Mouse (Mus musculus) stomach, embryonic 14.5 days (tissue): ENCODE results near the gene Cideb. TPM values are rescaled to one million over a fixed set of nuclear protein-coding genes. Genes with fewer than 3 reads are reported as not detected.

ENCODE experiments used
- ATAC-seq: fragments of 200-750 bp; cut with Nextera tagmentation; 2 replicates; pipeline ENCODE4 v1.8.0; 2017; ENCODE audit warnings: low read depth, moderate TSS enrichment; ENCODE audit not compliant: insufficient number of reproducible peaks, insufficient read depth, low FRiP score
- H3K27ac ChIP-seq: fragments of 300-500 bp; sonication (generic); 2 replicates; pipeline ENCODE4 v1.5.1; 2014; ENCODE audit warnings: mild to moderate bottlenecking, low read length, moderate library complexity, mixed read lengths
- H3K27me3 ChIP-seq: fragments of 300-500 bp; sonication (generic); 2 replicates; pipeline ENCODE4 v1.6.1; 2014; ENCODE audit warnings: low read length, control low read depth, mixed read lengths; ENCODE audit not compliant: control insufficient read depth, insufficient read depth
- H3K36me3 ChIP-seq: fragments of 300-500 bp; sonication (generic); 2 replicates; pipeline ENCODE4 v1.6.1; 2014; ENCODE audit warnings: mild to moderate bottlenecking, control low read depth, low read length, moderate library complexity, mixed read lengths; ENCODE audit not compliant: control insufficient read depth, insufficient read depth
- H3K4me1 ChIP-seq: fragments of 300-500 bp; sonication (generic); 2 replicates; pipeline ENCODE4 v1.6.1; 2014; ENCODE audit warnings: low read length, control low read depth, mixed read lengths; ENCODE audit not compliant: control insufficient read depth, insufficient read depth
- H3K4me2 ChIP-seq: fragments of 300-500 bp; sonication (generic); replicated peaks from 2 replicates; pipeline ENCODE4 v1.6.1; 2014; ENCODE audit warnings: low read depth, low read length, control low read depth
- H3K4me3 ChIP-seq: fragments of 300-500 bp; sonication (generic); 2 replicates; pipeline ENCODE4 v1.5.1; 2014; ENCODE audit warnings: low read depth, low read length, control low read depth
- H3K9ac ChIP-seq: fragments of 300-500 bp; sonication (generic); replicated peaks from 2 replicates; pipeline ENCODE4 v1.6.1; 2014; ENCODE audit warnings: low read depth, mild to moderate bottlenecking, control low read depth, low read length, moderate library complexity, mixed read lengths
- H3K9me3 ChIP-seq: fragments of 300-500 bp; sonication (generic); 2 replicates; pipeline ENCODE4 v1.6.1; 2016; ENCODE audit warnings: low read depth, low read length, control low read depth; ENCODE audit not compliant: control insufficient read depth
- WGBS: fragments of 180-500 bp; shearing (Covaris S2); extraction: QIAGEN DNeasy Blood & Tissue Kit; methylation state at CpG from one replicate; pipeline ENCODE4 v1.1.7; 2014; 5-methylcytosine and 5-hydroxymethylcytosine counted together
- polyA plus RNA-seq: library from polyadenylated mRNA; unstranded; fragments of >200 nt; fragmentation: Nextera tagmentation; extraction: Ambion mirVana; gene quantifications from 2 replicates; pipeline ENCODE4 v1.2.1, GENCODE M21; 2014

The Cideb gene
- polyA plus RNA-seq, 1 experiment from 2014 or later: 2.6 TPM

DNA sequence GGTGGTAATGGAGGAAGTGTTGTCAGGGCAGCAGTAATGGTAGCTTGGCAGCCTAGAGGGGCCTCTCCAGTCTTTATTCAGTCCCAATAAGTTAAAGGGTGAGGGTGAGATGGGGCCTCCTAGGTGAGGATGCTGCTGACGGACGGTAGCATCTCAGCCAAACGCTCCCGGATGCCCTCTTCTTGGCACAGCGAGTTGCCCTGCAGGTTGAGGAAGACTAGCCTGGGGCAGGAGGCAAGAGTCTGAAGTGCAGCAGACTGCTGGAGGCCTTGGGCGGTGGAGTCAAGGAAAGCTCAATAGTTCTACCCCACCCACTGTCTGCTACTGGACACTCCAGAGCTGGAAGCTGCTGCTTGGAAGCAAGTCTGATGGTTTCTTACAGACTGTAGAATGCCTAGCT lies 42.0 kb downstream of the Cideb start:
- H3K27me3 ChIP-seq: no peaks in the 10 kb centered on the region
- peak overlapping the region; percentile 28; the same call in 1 of the 2 replicates for H3K27ac ChIP-seq
- H3K9ac ChIP-seq: no peak overlapping the region
- no peaks in the 10 kb centered on the region for H3K9me3 ChIP-seq
- H3K36me3 ChIP-seq: peaks cover 16% of the 10 kb centered on the region
- ATAC-seq: no peak
- no peak overlapping the region for H3K4me3 ChIP-seq
- no peaks in the 10 kb centered on the region; the same call in 1 of the 2 replicates for H3K4me1 ChIP-seq
- H3K4me2 ChIP-seq: no peak overlapping the region
- 86% methylated on average over 6 of the region's 6 CpGs for WGBS

DNA sequence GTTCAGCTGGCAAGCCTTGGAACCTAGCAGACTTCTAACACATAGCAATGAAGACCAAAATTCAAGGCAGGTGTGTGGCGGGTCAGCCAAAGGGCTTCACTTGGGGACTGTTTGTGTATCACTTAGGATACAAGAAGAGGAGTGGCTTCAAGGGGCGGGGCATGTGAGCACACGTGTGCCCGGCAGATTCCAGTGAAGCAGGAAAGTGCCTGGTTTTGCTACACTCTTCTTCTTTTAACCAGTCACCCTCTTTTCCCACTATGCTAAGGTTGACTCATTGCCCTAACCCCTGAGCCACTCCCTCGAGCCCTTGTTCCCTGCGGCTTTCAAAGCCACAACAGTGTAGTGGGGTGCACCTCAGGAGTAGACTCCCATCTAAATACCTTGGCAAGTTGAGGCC lies 43.4 kb downstream of the Cideb start:
- no peak overlapping the region for H3K27ac ChIP-seq
- ATAC-seq: peak; percentile 73

DNA sequence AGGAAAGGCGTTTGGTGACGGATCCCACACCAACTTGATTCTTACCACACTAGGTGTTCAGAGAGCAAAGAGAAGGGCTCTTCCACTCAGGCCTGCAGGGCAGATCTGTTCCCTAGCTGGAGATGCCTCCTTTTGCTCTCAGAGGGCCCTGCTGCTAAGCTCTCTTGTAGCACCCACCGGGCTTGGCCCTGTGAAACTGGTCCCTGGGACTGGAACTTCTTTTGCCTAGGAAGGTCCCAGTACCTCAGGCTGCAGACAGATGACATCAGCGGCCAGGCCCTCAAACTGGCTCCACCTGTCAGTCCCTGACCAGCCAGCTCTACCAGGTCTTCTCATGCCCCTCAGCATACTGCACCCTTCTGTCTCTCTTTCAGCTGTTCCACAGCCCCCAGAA lies 44.5 kb downstream of the Cideb start, which contains the start of gene Tgm1:
Gene Tgm1, minus strand, starts transcription at position 198 of the 394 bp plus-strand sequence.
- peak within 1 kb of the TSS; percentile 40; the same call in 1 of the 2 replicates for H3K27ac ChIP-seq
- H3K4me3 ChIP-seq: peak within 1 kb of the TSS; percentile 18; the same call in 1 of the 2 replicates
- H3K9me3 ChIP-seq: no peaks in the 10 kb centered on the region
- peak within 1 kb of the TSS; percentile 41 for H3K4me2 ChIP-seq
- no peaks in the 10 kb centered on the region; the same call in 1 of the 2 replicates for H3K4me1 ChIP-seq
- no peaks in the 10 kb centered on the region for H3K27me3 ChIP-seq
- H3K36me3 ChIP-seq: peaks cover 16% of the 10 kb centered on the region
- 26% methylated on average over 4 of the region's 4 CpGs for WGBS
- H3K9ac ChIP-seq: 0 out of 2 replicates have a peak within 1 kb of the TSS, but pooled peaks have one; percentile 10
- ATAC-seq: no peak

More for the DNA sequence above, 43.4 kb downstream of the Cideb start:
- Histone ChIP-seq H3K9me3 (no peaks in the 10 kb centered on the region), H3K36me3 (peaks cover 16% of the 10 kb centered on the region), H3K4me2 (no peak overlapping the region), H3K9ac (no peak overlapping the region), H3K4me1 (no peaks in the 10 kb centered on the region; the same call in 1 of the 2 replicates), H3K4me3 (no peak overlapping the region), H3K27me3 (no peaks in the 10 kb centered on the region)
- 27% methylated on average over 6 of the region's 6 CpGs for WGBS

DNA sequence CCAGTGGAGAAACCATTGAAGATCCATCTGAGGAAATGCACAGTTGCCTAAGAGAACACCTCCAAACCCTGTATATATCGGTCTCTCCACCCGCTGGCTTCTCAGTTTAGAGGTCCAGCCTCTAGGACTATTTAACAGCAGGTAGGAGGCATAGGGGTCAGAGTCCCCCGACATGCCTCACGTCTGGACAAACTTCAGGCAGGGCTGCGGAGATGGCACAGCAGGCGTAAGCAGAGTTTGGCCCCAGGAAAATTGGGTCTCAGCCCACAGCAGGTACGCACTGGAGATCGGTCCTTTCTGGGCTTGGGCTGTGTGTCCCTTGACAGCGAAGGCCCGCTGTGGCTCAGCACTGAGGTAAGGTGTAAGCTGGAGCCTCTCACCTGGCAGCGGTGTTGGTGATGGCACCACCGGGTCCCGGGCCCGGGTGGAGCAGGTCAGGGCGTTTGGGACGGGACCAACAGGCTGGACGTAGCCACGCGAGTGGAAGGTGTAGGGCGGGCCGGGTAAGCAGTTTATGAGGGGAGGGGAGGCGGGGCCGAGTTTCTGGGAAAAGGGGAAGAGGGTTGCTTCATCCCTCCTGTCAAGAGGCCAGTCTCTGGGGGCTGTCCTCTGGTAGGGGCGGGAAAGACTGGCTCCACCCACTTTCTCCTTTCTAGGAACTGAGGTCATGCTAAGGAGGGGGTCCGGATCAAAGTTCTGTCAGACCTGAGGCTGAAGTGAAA lies 45.1 kb downstream of the Cideb start:
- H3K27ac ChIP-seq: peak overlapping the region; percentile 40; the same call in 1 of the 2 replicates
- 15% methylated on average over 25 of the region's 25 CpGs for WGBS
- 0 out of 2 replicates have a peak overlapping the region, but pooled peaks have one; percentile 10 for H3K9ac ChIP-seq
- peak overlapping the region; percentile 18; the same call in 1 of the 2 replicates for H3K4me3 ChIP-seq
- H3K27me3 ChIP-seq: no peaks in the 10 kb centered on the region
- H3K9me3 ChIP-seq: no peaks in the 10 kb centered on the region
- no peaks in the 10 kb centered on the region; the same call in 1 of the 2 replicates for H3K4me1 ChIP-seq
- 0 out of 2 replicates have a peak, but pooled peaks have one; percentile 17 for ATAC-seq
- peaks cover 10% of the 10 kb centered on the region for H3K36me3 ChIP-seq
- peak overlapping the region; percentile 41 for H3K4me2 ChIP-seq

- H3K9ac ChIP-seq: no peak overlapping the region
These were observed 46.5 kb downstream of the Cideb start for GRCm38 (mm10) chr14:55711786-55712185.

GRCm38 (mm10) chr14:55709509-55709908 lies 48.7 kb downstream of the Cideb start:
- WGBS: 74% methylated on average over 4 of the region's 4 CpGs
- H3K4me2 ChIP-seq: no peak overlapping the region

More at GRCm38 (mm10) chr14:55711786-55712185, 46.5 kb downstream of the Cideb start:
- H3K9me3 ChIP-seq: no peaks in the 10 kb centered on the region
- no peaks in the 10 kb centered on the region; the same call in 1 of the 2 replicates for H3K4me1 ChIP-seq
- H3K4me2 ChIP-seq: 0 out of 2 replicates have a peak overlapping the region, but pooled peaks have one; percentile 7
- no peak overlapping the region for H3K4me3 ChIP-seq
- peak overlapping the region; percentile 7; the same call in 1 of the 2 replicates for H3K27ac ChIP-seq
- H3K36me3 ChIP-seq: 0 out of 2 replicates have a peak, but pooled peaks cover 4% of the 10 kb centered on the region
- no peaks in the 10 kb centered on the region for H3K27me3 ChIP-seq
- ATAC-seq: no peak
- 82% methylated on average over 7 of the region's 7 CpGs for WGBS

DNA sequence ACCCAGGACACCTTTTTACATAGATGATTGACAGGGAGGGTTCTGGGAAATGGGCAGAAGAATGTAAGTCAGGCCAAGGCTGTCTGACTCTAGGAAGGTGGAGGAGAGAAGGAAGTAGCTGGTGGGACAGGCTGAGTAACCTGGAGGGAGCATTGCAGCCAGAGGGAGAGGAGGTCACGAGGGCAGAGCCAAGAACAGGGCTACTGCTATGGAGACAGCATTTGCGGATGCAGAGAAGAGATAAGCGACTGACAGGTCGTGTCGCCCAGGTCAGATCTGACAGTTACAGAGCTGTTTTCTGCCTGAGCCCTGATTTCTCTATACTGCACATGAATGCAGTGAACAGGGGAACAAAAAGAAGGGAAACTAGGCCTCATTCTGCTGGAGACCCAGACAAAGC lies 50.9 kb downstream of the Cideb start:
- no peaks in the 10 kb centered on the region for H3K9me3 ChIP-seq
- H3K4me3 ChIP-seq: no peak overlapping the region
- H3K4me2 ChIP-seq: no peak overlapping the region
- ATAC-seq: no peak
- no peaks in the 10 kb centered on the region for H3K4me1 ChIP-seq
- 67% methylated on average over 5 of the region's 5 CpGs for WGBS
- no peak overlapping the region for H3K9ac ChIP-seq
- H3K27me3 ChIP-seq: no peaks in the 10 kb centered on the region
- no peak overlapping the region for H3K27ac ChIP-seq
- no peaks in the 10 kb centered on the region for H3K36me3 ChIP-seq

More at GRCm38 (mm10) chr14:55709509-55709908, 48.7 kb downstream of the Cideb start:
- H3K36me3 ChIP-seq: no peaks in the 10 kb centered on the region
- no peaks in the 10 kb centered on the region for H3K9me3 ChIP-seq
- no peak overlapping the region for H3K27ac ChIP-seq
- no peaks in the 10 kb centered on the region for H3K27me3 ChIP-seq
- no peak overlapping the region for H3K4me3 ChIP-seq
- no peak for ATAC-seq
- H3K4me1 ChIP-seq: no peaks in the 10 kb centered on the region; the same call in 1 of the 2 replicates
- no peak overlapping the region for H3K9ac ChIP-seq

DNA sequence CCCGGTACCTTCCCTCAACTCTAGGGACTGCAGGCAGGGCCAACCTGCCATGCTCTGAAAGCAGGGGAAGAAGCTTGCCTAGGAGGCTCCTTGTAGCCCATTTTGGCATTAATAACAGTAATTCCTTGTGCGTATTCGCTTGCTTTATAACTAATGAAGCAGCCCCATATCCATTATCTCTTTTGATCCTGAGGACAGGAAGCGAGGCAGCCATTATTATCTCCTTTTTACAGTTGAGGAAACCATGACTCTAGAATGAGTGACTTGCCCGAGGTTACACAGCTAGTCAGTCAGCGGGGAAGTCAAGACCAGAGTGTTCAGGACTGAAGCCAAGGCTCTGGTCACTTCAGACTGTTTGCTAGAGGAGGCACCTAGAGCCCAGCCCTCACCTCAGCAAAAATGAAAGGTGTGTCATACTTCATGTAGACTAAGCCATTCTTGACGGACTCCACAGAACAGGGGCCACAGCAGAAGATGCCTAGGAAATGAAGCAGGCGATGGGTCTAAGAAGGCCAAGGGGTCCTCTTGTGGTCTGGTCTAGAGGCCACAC lies 52.1 kb downstream of the Cideb start:
- no peaks in the 10 kb centered on the region for H3K27me3 ChIP-seq
- no peak overlapping the region for H3K4me2 ChIP-seq
- H3K27ac ChIP-seq: no peak overlapping the region
- H3K36me3 ChIP-seq: no peaks in the 10 kb centered on the region
- ATAC-seq: no peak
- no peaks in the 10 kb centered on the region for H3K9me3 ChIP-seq
- no peaks in the 10 kb centered on the region for H3K4me1 ChIP-seq
- H3K4me3 ChIP-seq: no peak overlapping the region
- no peak overlapping the region for H3K9ac ChIP-seq
- 86% methylated on average over 8 of the region's 8 CpGs for WGBS
